Mouse (Mus musculus) neural tube, embryonic 11.5 days (tissue): ENCODE measurements around the gene Edem3. TPM values are rescaled to one million over a fixed set of nuclear protein-coding genes. Genes with fewer than 3 reads are reported as not detected.

ENCODE experiments used
- ATAC-seq: fragments of 200-750 bp; cut with Nextera tagmentation; 2 replicates; pipeline ENCODE4 v1.8.0; 2017; ENCODE audit warnings: moderate number of reproducible peaks, mild to moderate bottlenecking, moderate TSS enrichment, moderate library complexity; ENCODE audit not compliant: insufficient read depth, low FRiP score, low TSS enrichment
- DNase-seq: peaks from one replicate; pipeline ENCODE4 v3.0.0-alpha.2; 2015; ENCODE audit warnings: low spot score
- H3K27ac ChIP-seq: fragments of 300-500 bp; sonication (generic); 2 replicates; pipeline ENCODE4 v1.5.1; 2014; ENCODE audit warnings: low read depth, mild to moderate bottlenecking, low read length
- H3K27me3 ChIP-seq: fragments of 300-500 bp; sonication (generic); 2 replicates; pipeline ENCODE4 v1.6.1; 2014; ENCODE audit warnings: mild to moderate bottlenecking, low read length, mixed read lengths; ENCODE audit not compliant: control insufficient read depth, insufficient read depth
- H3K36me3 ChIP-seq: fragments of 300-500 bp; sonication (generic); 2 replicates; pipeline ENCODE4 v1.6.1; 2014; ENCODE audit warnings: mild to moderate bottlenecking, low read length, moderate library complexity, mixed read lengths; ENCODE audit not compliant: control insufficient read depth, insufficient read depth
- H3K4me1 ChIP-seq: fragments of 300-500 bp; sonication (generic); 2 replicates; pipeline ENCODE4 v1.6.1; 2014; ENCODE audit warnings: low read length, mixed read lengths; ENCODE audit not compliant: control insufficient read depth, insufficient read depth
- H3K4me2 ChIP-seq: fragments of 300-500 bp; sonication (generic); 2 replicates; pipeline ENCODE4 v1.6.1; 2014; ENCODE audit warnings: low read depth, mild to moderate bottlenecking, moderate library complexity
- H3K4me3 ChIP-seq: fragments of 300-500 bp; sonication (generic); 2 replicates; pipeline ENCODE4 v1.5.1; 2014; ENCODE audit warnings: low read depth, low read length
- H3K9ac ChIP-seq: fragments of 300-500 bp; sonication (generic); 2 replicates; pipeline ENCODE4 v1.6.1; 2014; ENCODE audit warnings: mild to moderate bottlenecking, low read length
- H3K9me3 ChIP-seq: fragments of 300-500 bp; sonication (generic); 2 replicates; pipeline ENCODE4 v1.6.1; 2016; ENCODE audit warnings: low read length; ENCODE audit not compliant: control insufficient read depth
- WGBS: fragments of 180-500 bp; shearing (Covaris S2); extraction: QIAGEN DNeasy Blood & Tissue Kit; methylation state at CpG from one replicate; pipeline ENCODE4 v1.1.7; 2014; 5-methylcytosine and 5-hydroxymethylcytosine counted together
- polyA plus RNA-seq: library from polyadenylated mRNA; unstranded; fragments of >200 nt; fragmentation: Nextera tagmentation; extraction: Ambion mirVana; gene quantifications from 2 replicates; pipeline ENCODE4 v1.2.1, GENCODE M21; 2014

The Edem3 gene
- polyA plus RNA-seq, 1 experiment from 2014 or later = 27.9 TPM

GRCm38 (mm10) chr1:151756425-151756728 is 1.2 kb downstream of the Edem3 start:
- H3K4me3 ChIP-seq = peak overlapping the region; percentile 81
- H3K9me3 ChIP-seq = no peaks in the 10 kb centered on the region
- DNase-seq = no peak
- no peak overlapping the region for H3K27ac ChIP-seq
- H3K4me2 ChIP-seq = peak overlapping the region; percentile 82
- H3K9ac ChIP-seq = no peak overlapping the region; the same call in 1 of the 2 replicates
- WGBS = 16% methylated on average over 1 of the region's 1 CpGs
- H3K27me3 ChIP-seq = no peaks in the 10 kb centered on the region
- no peak for ATAC-seq
- 0 out of 2 replicates have a peak, but pooled peaks cover 6% of the 10 kb centered on the region for H3K4me1 ChIP-seq
- H3K36me3 ChIP-seq = no peaks in the 10 kb centered on the region

GRCm38 (mm10) chr1:151758301-151758700 is 3.1 kb downstream of the Edem3 start:
- Histone ChIP-seq H3K27me3 (no peaks in the 10 kb centered on the region), H3K4me2 (no peak overlapping the region), H3K4me3 (no peak overlapping the region), H3K9ac (no peak overlapping the region), H3K27ac (no peak overlapping the region), H3K9me3 (no peaks in the 10 kb centered on the region), H3K36me3 (no peaks in the 10 kb centered on the region), H3K4me1 (0 out of 2 replicates have a peak, but pooled peaks cover 6% of the 10 kb centered on the region)
- 89% methylated on average over 6 of the region's 6 CpGs for WGBS
- ATAC-seq (no peak), DNase-seq (no peak)

GRCm38 (mm10) chr1:151758991-151759390 is 3.8 kb downstream of the Edem3 start:
- DNase-seq (no peak), ATAC-seq (no peak)
- Histone ChIP-seq H3K4me2 (no peak overlapping the region), H3K36me3 (no peaks in the 10 kb centered on the region), H3K4me3 (no peak overlapping the region), H3K4me1 (0 out of 2 replicates have a peak, but pooled peaks cover 6% of the 10 kb centered on the region), H3K9me3 (no peaks in the 10 kb centered on the region), H3K27ac (no peak overlapping the region), H3K27me3 (no peaks in the 10 kb centered on the region), H3K9ac (no peak overlapping the region)
- WGBS = 87% methylated on average over 2 of the region's 2 CpGs

- H3K27ac ChIP-seq = no peak overlapping the region
- H3K27me3 ChIP-seq = no peaks in the 10 kb centered on the region
- H3K4me2 ChIP-seq = no peak overlapping the region
- ATAC-seq (no peak), DNase-seq (no peak)
- 79% methylated on average over 3 of the region's 3 CpGs for WGBS
- H3K4me3 ChIP-seq = no peak overlapping the region
- no peaks in the 10 kb centered on the region for H3K9me3 ChIP-seq
- H3K36me3 ChIP-seq = no peaks in the 10 kb centered on the region
- no peak overlapping the region for H3K9ac ChIP-seq
- H3K4me1 ChIP-seq = no peaks in the 10 kb centered on the region
Measured at GRCm38 (mm10) chr1:151764236-151764635, 9.1 kb downstream of the Edem3 start.

GRCm38 (mm10) chr1:151766166-151766565 is 11.0 kb downstream of the Edem3 start:
- Histone ChIP-seq H3K36me3 (no peaks in the 10 kb centered on the region), H3K27ac (no peak overlapping the region), H3K4me3 (no peak overlapping the region), H3K4me2 (no peak overlapping the region), H3K4me1 (no peaks in the 10 kb centered on the region), H3K9ac (no peak overlapping the region), H3K27me3 (no peaks in the 10 kb centered on the region), H3K9me3 (no peaks in the 10 kb centered on the region)
- DNase-seq = no peak
- ATAC-seq = no peak
- 75% methylated on average over 2 of the region's 2 CpGs for WGBS

- no peaks in the 10 kb centered on the region; the same call in 1 of the 2 replicates for H3K36me3 ChIP-seq
- H3K9me3 ChIP-seq = no peaks in the 10 kb centered on the region
- ATAC-seq = no peak
- H3K27me3 ChIP-seq = no peaks in the 10 kb centered on the region
- WGBS = 84% methylated on average over 3 of the region's 3 CpGs
- no peak overlapping the region for H3K27ac ChIP-seq
- H3K4me2 ChIP-seq = no peak overlapping the region
- no peaks in the 10 kb centered on the region for H3K4me1 ChIP-seq
- no peak overlapping the region for H3K4me3 ChIP-seq
- no peak for DNase-seq
- no peak overlapping the region for H3K9ac ChIP-seq
Measured at GRCm38 (mm10) chr1:151766976-151767654, 11.9 kb downstream of the Edem3 start.

GRCm38 (mm10) chr1:151769200-151769913 is 14.2 kb downstream of the Edem3 start:
- 79% methylated on average over 3 of the region's 3 CpGs for WGBS
- Histone ChIP-seq H3K9me3 (no peaks in the 10 kb centered on the region), H3K36me3 (no peaks in the 10 kb centered on the region; the same call in 1 of the 2 replicates), H3K27me3 (no peaks in the 10 kb centered on the region), H3K4me1 (no peaks in the 10 kb centered on the region), H3K4me2 (no peak overlapping the region), H3K27ac (no peak overlapping the region), H3K9ac (no peak overlapping the region), H3K4me3 (no peak overlapping the region)
- ATAC-seq (no peak), DNase-seq (no peak)

- H3K9ac ChIP-seq = no peak overlapping the region
- 91% methylated on average over 2 of the region's 2 CpGs for WGBS
- DNase-seq (no peak), ATAC-seq (no peak)
- no peaks in the 10 kb centered on the region for H3K27me3 ChIP-seq
- no peaks in the 10 kb centered on the region for H3K4me1 ChIP-seq
- H3K27ac ChIP-seq = no peak overlapping the region
- H3K4me2 ChIP-seq = no peak overlapping the region
- H3K36me3 ChIP-seq = peaks cover 5% of the 10 kb centered on the region
- H3K9me3 ChIP-seq = no peaks in the 10 kb centered on the region
- no peak overlapping the region for H3K4me3 ChIP-seq
Measured at GRCm38 (mm10) chr1:151777616-151778015, 22.4 kb downstream of the Edem3 start.

GRCm38 (mm10) chr1:151778592-151778991 is 23.4 kb downstream of the Edem3 start:
- H3K9me3 ChIP-seq = no peaks in the 10 kb centered on the region
- peaks cover 5% of the 10 kb centered on the region for H3K36me3 ChIP-seq
- no peaks in the 10 kb centered on the region for H3K4me1 ChIP-seq
- WGBS = 45% methylated on average over 1 of the region's 1 CpGs
- H3K4me2 ChIP-seq = no peak overlapping the region
- no peaks in the 10 kb centered on the region for H3K27me3 ChIP-seq
- no peak overlapping the region for H3K9ac ChIP-seq
- DNase-seq (no peak), ATAC-seq (no peak)
- H3K27ac ChIP-seq = no peak overlapping the region
- H3K4me3 ChIP-seq = no peak overlapping the region
